Mouse (Mus musculus) gastrocnemius, adult 2 months (tissue): ENCODE measurements around the gene Cox19. TPM values are rescaled to one million over a fixed set of nuclear protein-coding genes. Genes with fewer than 3 reads are reported as not detected.

ENCODE experiments used
- DNase-seq: peaks from one replicate; pipeline ENCODE4 v3.0.0; 2022
- H3K27ac ChIP-seq: fragments of 200-600 bp; 2 replicates; pipeline ENCODE4 v1.8.1; 2022; ENCODE audit warnings: mild to moderate bottlenecking
- H3K4me3 ChIP-seq: fragments of 200-600 bp; 2 replicates; pipeline ENCODE4 v1.8.1; 2022; ENCODE audit warnings: mild to moderate bottlenecking, moderate library complexity
- CTCF ChIP-seq: fragments of 200-600 bp; IDR thresholded peaks from 2 replicates; pipeline ENCODE4 v1.8.1; 2022; ENCODE audit warnings: antibody characterized with exemption, mild to moderate bottlenecking, moderate library complexity
- intact Hi-C: fragments of 180-260 bp; cut with DNase I; formaldehyde crosslinking; loops from one replicate; pipeline ENCODE4 v1.15.1; 2025
- total RNA-seq, 2 experiments: library from RNA; stranded (reverse); gene quantifications; 2 replicates each; pipeline ENCODE4 v1.2.3; 2021

Cox19 gene
- total RNA-seq, 2 experiments from 2014 or later: 48.7 to 69.6 TPM

- peak overlapping the region; percentile 64 for H3K27ac ChIP-seq
- DNase-seq: peak; percentile 19
- intact Hi-C loops: no loop called here
- H3K4me3 ChIP-seq: no peak overlapping the region
- TF ChIP-seq CTCF: no peak
Measured at GRCm38 (mm10) chr5:139367884-139368458, 16.8 kb upstream of the Cox19 start.

DNA sequence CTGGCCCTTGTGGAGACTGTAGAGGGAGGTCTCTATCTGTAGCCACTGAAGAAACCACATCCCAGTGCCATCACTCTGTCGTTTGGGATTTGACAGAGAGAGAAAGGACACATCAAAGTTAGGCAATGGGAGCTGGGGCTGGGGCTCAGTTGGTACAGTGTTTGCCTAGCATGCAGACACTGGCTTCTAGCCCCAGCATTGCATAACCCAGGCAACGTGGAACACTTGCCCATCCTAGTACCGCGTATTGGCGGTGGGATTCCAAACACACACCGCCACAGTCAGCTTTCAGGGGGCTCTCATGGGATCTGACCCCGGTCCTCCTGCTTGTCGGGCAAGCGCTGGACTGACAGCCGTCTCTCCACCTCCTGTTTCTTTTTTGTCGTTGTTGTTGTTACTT lies 15.3 kb upstream of the Cox19 start:
- Histone ChIP-seq H3K4me3 (no peak overlapping the region), H3K27ac (peak overlapping the region; percentile 64)
- DNase-seq: peak; percentile 38
- intact Hi-C loops: no loop called here
- no peak for TF ChIP-seq CTCF

DNA sequence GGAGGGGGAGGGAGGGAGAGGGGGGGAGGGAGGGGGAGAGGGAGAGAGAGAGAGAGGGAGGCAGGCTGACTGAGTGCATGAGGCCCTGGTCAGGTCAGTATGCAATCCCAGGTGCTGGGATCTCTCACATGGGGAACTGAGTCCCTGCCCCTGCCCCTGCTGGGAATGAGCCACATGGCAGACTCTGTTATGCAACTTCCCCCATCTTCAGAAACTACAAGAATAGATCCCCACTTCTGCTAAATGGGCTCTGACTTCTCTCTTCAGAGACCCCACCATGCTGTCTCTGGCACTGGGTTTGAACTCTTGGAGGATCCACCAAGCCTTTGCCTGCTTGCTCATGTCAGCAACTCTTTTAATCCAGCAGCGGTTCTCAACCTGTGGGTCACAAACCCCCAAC lies 14.6 kb upstream of the Cox19 start:
- DNase-seq: peak; percentile 36
- no peak overlapping the region for H3K4me3 ChIP-seq
- peak overlapping the region; percentile 64 for H3K27ac ChIP-seq
- intact Hi-C loops: no loop called here
- TF ChIP-seq CTCF: no peak

- H3K4me3 ChIP-seq: peak overlapping the region; percentile 64
- no peak for TF ChIP-seq CTCF
- peak; percentile 15 for DNase-seq
- intact Hi-C loops: loop anchor here (1.0 to 5.0 kb wide), 3 partner anchors 33 to 140 kb away; partner anchors contain the start of gene 3110082I17Rik
- peak overlapping the region; percentile 89 for H3K27ac ChIP-seq
Measured at GRCm38 (mm10) chr5:139364911-139365571, 13.8 kb upstream of the Cox19 start.

- Histone ChIP-seq H3K4me3 (peak overlapping the region; percentile 64), H3K27ac (peak overlapping the region; percentile 89)
- TF ChIP-seq CTCF: no peak; the same call in 1 of the 2 replicates
- intact Hi-C loops: loop anchor here (1.0 to 5.0 kb wide), 3 partner anchors 34 to 141 kb away; partner anchors contain the start of gene 3110082I17Rik
- peak; percentile 90 for DNase-seq
Measured at GRCm38 (mm10) chr5:139364260-139364910, 13.2 kb upstream of the Cox19 start.

DNA sequence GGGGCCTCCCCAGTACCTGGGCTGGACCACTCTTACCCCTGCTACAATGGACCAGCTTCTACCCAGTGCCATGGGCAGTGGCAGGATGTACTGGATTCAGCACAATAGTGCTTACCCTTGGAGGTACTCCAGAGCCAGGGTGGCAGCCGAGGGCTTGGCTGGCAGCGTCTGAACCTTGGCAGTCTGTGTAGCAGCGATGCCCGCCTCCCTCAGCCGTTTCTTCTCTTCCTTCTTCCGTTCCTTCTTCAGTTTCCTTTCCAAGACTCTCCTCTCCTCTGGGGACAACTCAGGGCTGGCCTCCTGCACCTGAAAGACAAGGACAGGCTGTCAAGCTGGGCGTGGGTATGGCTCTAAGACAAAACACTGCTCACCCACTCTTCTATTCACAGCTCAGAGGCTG lies 12.6 kb upstream of the Cox19 start:
- no peak for TF ChIP-seq CTCF
- H3K27ac ChIP-seq: peak overlapping the region; percentile 89
- peak; percentile 43 for DNase-seq
- H3K4me3 ChIP-seq: peak overlapping the region; percentile 64
- intact Hi-C loops: loop anchor here (1.0 to 5.0 kb wide), 3 partner anchors 34 to 141 kb away; partner anchors contain the start of gene 3110082I17Rik

DNA sequence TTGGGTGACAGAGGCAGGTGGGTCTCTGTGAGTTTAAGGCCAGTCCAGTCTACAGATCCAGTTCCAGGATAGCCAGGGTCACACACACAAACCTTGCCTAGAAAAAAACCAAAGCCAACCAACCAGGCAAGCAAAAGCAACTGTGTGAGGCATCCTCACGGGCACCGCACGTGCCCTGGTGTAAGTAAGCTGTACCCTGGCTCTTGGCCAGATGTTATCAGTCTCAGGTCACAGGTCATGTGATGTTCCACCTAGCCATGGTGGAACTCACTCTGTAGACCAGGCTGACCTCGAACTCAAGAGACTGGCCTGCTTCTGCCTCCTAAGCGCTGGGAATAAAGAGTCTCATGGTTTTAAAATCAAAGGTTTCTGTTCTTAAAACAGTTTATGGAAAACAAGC lies 8.0 kb upstream of the Cox19 start:
- intact Hi-C loops: no loop called here
- H3K4me3 ChIP-seq: no peak overlapping the region
- H3K27ac ChIP-seq: no peak overlapping the region
- TF ChIP-seq CTCF: no peak
- DNase-seq: no peak

- peak; percentile 65 for TF ChIP-seq CTCF
- Histone ChIP-seq H3K4me3 (no peak overlapping the region), H3K27ac (0 out of 2 replicates have a peak overlapping the region, but pooled peaks have one; percentile 24)
- DNase-seq: peak; percentile 59
- intact Hi-C loops: no loop called here
Measured at GRCm38 (mm10) chr5:139358653-139359052, 7.4 kb upstream of the Cox19 start.

- no peak overlapping the region for H3K27ac ChIP-seq
- DNase-seq: peak; percentile 90
- no peak; the same call in 1 of the 2 replicates for TF ChIP-seq CTCF
- intact Hi-C loops: loop anchor here (1.0 to 2.0 kb wide), 2 partner anchors 24 to 73 kb away; no protein-coding TSS in a partner anchor
- H3K4me3 ChIP-seq: no peak overlapping the region
Measured at GRCm38 (mm10) chr5:139355235-139355772, 4.1 kb upstream of the Cox19 start.

DNA sequence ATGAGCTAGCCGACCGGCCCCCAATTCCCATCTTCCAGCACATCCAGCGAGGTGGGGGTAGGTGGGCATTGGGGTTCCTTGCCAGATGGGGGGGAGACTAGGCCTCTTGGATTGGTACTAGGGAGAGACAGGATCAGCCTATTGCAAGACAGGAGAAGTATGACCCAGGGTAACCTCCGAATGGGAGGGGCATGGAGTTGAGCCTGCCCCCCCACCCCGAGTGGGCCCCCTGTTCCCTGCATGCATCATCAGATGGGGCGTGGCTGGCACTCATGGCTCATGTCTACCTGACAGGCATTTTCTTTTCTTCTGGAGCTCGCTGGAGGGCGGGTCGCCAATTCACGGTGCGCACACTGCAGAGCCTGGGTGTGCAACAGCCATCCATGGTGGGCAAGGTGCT lies 2.7 kb upstream of the Cox19 start:
- Histone ChIP-seq H3K27ac (no peak overlapping the region), H3K4me3 (no peak overlapping the region)
- TF ChIP-seq CTCF: no peak
- intact Hi-C loops: loop anchor here (2.0 kb wide), 1 partner anchor 71 kb away; no protein-coding TSS in a partner anchor
- peak; percentile 18 for DNase-seq

GRCm38 (mm10) chr5:139353496-139353895 lies 2.3 kb upstream of the Cox19 start:
- peak; percentile 26 for DNase-seq
- TF ChIP-seq CTCF: peak; percentile 53

DNA sequence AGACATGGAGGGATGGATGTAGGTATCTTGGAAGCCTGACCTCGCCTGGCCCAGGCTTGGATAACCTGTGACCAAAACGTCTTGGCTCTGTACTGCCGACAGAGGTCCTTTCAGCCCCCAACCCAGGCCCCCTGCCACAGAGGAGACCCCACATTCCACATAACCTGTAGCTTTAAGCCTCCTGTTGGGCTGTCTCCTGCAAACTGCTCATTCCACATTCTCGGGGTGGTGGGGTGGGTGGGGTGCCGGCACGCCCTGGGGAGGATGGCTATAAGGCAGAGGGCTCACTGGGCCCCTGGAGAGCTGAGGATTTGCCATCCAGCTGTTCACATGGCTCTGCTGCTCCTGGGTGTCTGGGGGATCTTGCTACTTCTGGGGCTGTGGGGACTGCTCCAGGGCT lies 1.1 kb upstream of the Cox19 start, which contains the start of gene Cyp2w1:
Gene Cyp2w1, plus strand, starts transcription at position 301 of the 400 bp plus-strand sequence.
- intact Hi-C loops: no loop called here
- Histone ChIP-seq H3K27ac (no peak within 1 kb of the TSS), H3K4me3 (no peak within 1 kb of the TSS)
- DNase-seq: no peak
- TF ChIP-seq CTCF: no peak

More at GRCm38 (mm10) chr5:139353496-139353895, 2.3 kb upstream of the Cox19 start:
- Histone ChIP-seq H3K27ac (no peak overlapping the region), H3K4me3 (no peak overlapping the region)
- intact Hi-C loops: no loop called here
